Mouse (Mus musculus) colon, adult 2 months (tissue): ENCODE results near the gene Ap4b1. TPM values are rescaled to one million over a fixed set of nuclear protein-coding genes. Genes with fewer than 3 reads are reported as not detected.

Experiments used
- polyA plus RNA-seq: library from polyadenylated mRNA; depleted of rRNA; stranded (reverse); fragments of >200 nt; gene quantifications from 2 replicates; pipeline ENCODE4 v1.2.3, GENCODE M21; 2012; rRNA removed

The Ap4b1 gene
- polyA plus RNA-seq, result 9.0 and 9.1 TPM in 2 replicates

DNA sequence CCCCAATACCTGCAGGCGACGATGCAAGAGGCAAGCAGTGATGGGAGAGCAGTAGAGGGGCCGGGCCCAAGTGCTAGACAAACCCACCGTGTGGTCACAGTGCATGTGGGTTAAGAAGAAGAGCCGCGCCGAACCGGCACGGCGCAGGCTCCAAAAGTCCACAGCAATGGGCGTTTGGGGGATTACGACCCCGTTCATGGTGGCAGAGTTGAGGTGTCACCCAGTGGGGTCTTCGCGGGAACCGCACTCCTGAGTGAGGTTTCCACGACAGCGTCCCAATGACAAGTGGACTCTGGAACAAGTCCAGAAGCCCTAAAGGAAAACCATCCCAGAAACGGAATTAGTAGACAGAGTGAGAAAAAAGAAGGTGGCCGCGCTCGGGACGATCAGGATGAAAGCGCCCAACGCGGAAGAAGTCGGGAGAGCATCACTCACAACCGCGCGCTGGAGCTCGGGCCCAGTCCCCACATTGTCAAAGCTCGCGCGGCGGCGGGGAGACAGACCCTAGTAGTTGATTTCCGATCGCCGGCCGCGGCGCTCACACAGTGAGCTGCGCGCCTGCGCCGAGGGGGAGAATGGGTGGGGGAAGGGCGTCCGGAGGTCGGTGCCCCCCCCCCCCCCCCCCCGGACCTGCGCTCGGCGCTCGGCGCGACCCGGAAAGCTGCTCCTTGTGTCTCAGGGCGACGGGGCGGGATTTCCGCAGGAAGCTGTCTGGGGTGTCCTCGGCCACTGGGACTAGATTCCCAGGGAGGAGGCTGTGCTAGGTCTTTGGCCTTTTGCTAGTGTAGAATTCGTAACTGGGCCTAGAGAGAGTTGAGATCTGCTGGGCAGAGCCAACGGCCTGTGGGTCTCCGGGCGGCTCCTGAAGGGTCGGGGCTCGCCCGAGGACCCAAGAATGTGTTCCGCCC is at the start of gene Ap4b1, which contains the start of the genes Dclre1b and Gm43064:
TSS of gene Ap4b1 (plus strand) at position 630 of the 908 bp plus-strand sequence.
TSS of gene Dclre1b (minus strand) at position 554 of the 908 bp plus-strand sequence.
TSS of gene Gm43064 (plus strand) at position 683 of the 908 bp plus-strand sequence.

DNA sequence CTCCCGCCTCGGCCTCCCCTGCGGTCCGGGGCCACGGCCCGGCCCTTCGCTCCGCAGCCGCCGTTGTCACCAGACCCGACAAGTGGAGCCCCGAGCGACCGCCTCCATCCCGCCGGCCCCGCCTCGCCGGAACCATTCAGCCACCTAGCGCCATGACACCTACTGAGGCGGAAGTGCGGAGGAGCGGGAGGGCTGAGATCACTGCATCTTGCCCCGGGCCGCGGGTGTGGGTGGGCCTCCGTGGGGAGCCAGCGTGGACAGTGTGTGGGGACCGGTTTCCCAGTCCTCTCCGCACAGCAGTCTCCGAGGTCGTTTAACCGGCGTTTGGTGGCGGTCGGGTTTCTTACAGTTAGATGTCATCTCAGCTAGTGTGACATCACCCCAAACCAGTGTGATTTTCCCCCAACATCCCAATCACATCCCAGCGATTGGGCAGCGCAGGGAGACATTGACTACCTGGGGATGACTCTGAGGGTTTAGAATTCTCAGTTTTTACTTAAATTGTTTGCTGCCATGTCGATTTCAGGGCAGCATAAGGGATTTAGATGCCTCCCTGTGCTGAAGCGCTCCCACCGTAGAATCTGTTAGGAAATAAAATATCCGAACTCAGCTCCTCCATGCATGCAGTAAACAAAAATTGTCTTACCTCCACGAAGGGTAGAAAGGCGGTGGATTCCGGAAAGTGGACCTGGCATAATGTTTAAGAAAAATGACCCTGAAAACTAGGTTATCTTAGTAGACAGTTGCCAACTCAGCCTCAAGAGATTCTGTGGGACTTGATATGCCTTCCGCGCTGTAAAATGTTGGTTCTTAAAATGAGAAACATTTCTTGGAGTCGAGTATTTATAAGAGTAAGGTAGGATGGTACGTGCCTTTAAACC is 17.9 kb upstream of the Ap4b1 start, which contains the start of gene Hipk1:
TSS of gene Hipk1 (minus strand) at position 334 of the 881 bp plus-strand sequence.

DNA sequence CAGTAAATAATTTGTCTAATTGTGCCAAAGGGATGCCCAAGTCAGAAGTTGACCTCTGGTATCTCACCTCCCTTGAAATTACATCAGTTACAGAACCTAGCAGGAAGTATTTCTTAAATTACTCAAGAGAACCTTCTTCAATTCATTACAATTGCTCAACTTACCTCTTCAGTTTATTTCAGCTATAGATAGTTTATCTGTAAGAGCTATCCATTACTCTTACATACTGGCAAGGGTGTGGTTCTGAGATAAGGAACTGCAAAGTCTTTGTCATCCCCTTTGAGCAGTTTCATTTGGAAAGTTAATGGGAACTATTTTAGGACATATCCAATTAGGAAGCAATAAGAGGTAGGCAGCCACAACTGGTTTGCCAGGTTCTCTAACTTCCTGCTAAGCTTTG is 23.1 kb downstream of the Ap4b1 start, which contains the start of gene Bcl2l15:
TSS of gene Bcl2l15 (plus strand) at position 176 of the 400 bp plus-strand sequence.

DNA sequence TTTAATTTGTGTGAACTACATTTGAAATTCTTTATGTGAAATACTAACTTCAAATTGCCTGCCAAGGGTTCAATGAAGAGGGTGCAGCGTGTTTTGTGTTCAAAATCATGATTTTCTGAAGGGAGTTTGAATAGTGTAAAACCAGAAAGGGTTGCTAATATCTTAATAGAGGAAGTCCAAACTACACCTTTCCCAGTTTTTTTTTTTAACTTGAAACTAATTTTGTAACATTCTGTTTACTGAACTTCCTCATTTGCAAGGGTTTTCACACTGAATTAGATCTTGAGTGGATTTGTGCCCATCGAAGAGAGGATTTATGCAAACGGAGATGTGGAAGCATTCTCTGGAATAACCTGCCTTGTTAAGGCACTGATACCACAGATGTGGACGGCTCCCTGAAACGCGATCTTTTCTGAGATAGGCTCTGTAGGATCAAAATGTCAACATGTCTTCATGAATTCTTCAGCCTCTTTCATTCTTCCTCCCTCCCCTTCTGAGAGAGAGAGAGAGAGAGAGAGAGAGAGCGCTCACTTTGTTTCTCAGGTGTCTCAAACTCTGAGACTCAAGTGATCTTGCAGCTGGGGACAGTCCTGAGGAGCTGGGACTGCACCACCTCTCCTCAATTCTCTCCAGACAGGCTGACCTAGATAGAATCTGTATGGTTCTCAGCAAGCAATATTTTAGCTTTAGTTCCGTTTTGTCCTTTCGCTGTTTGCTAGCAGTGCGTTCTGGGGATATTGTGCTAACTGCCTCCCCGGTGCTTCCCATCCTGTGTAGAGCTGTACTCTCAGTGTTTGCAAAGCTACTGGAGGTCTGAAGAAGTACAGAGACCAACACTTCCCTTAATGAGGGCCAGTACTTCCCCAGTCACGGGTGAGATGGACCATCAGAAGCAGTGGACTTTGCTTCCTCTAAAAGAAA is 49.8 kb downstream of the Ap4b1 start, which contains the start of gene Ptpn22:
TSS of gene Ptpn22 (plus strand) at position 915 of the 921 bp plus-strand sequence.

Other genes starting within 250 kb of the Ap4b1 start
- gene Syt6, start 234.3 kb upstream of the Ap4b1 start, polyA plus RNA-seq, result 2.2 and 2.3 TPM in 2 replicates
- gene Atg4a-ps, start 163.5 kb upstream of the Ap4b1 start, polyA plus RNA-seq, result not detected in 2 replicates
- 8.6 and 9.5 TPM in 2 replicates for gene Olfml3, start 71.5 kb upstream of the Ap4b1 start, polyA plus RNA-seq
- not detected in 2 replicates for gene Gm10964, start 70.2 kb upstream of the Ap4b1 start, polyA plus RNA-seq
- 71.6 and 85.3 TPM in 2 replicates for gene Hipk1, start 18.0 kb upstream of the Ap4b1 start, polyA plus RNA-seq
- 16.0 and 19.6 TPM in 2 replicates for gene Dclre1b, start 76 bp upstream of the Ap4b1 start, polyA plus RNA-seq
- not detected in 2 replicates for gene Gm43064, start 53 bp downstream of the Ap4b1 start, polyA plus RNA-seq
- not detected in 2 replicates for gene Bcl2l15, start 23.1 kb downstream of the Ap4b1 start, polyA plus RNA-seq
- gene Ptpn22, start 50.3 kb downstream of the Ap4b1 start, polyA plus RNA-seq, result 0.74 and 1.3 TPM in 2 replicates
- 3.1 and 3.2 TPM in 2 replicates for gene Rsbn1, start 104.6 kb downstream of the Ap4b1 start, polyA plus RNA-seq
- gene Phtf1, start 158.6 kb downstream of the Ap4b1 start, polyA plus RNA-seq, result 4.4 and 5.5 TPM in 2 replicates